Mouse (Mus musculus) left cerebral cortex, postnatal 10 days (tissue): ENCODE measurements around the gene Srp54c. TPM values are rescaled to one million over a fixed set of nuclear protein-coding genes. Genes with fewer than 3 reads are reported as not detected.
"Not testable (repeated sequence)": the region's sequence is repeated elsewhere in the genome, so short reads cannot be mapped to it uniquely, and the experiment has no call there.

Experiments
- DNase-seq, 2 experiments: peaks; one replicate each; pipeline ENCODE4 v3.0.0; 2021 to 2022; ENCODE audit warnings: low spot score in 2 of 2, mixed read lengths in 1 of 2; ENCODE audit errors: extremely low spot score in 1 of 2
- intact Hi-C: fragments of 180-260 bp; cut with DNase I; formaldehyde crosslinking; loops from one replicate; pipeline ENCODE4 v1.15.1; 2025
- total RNA-seq, 2 experiments: library from RNA; stranded (reverse); gene quantifications; 2 replicates each; pipeline ENCODE4 v1.2.3; 2021

Gene Srp54c
- total RNA-seq: 10 to 100 TPM; 37.0 to 40.1 TPM

- intact Hi-C loops, DNase-seq: not testable (repeated sequence)
Measured at GRCm38 (mm10) chr12:55229626-55230519, at the start of gene Srp54c. Gene Srp54c (plus strand): TSS chr12:55230168.

GRCm38 (mm10) chr12:55187686-55188085 is 42.3 kb upstream of the Srp54c start:
- not testable (repeated sequence) for DNase-seq

GRCm38 (mm10) chr12:55189127-55189526 is 40.8 kb upstream of the Srp54c start:
- DNase-seq, intact Hi-C loops: not testable (repeated sequence)

More at GRCm38 (mm10) chr12:55187686-55188085, 42.3 kb upstream of the Srp54c start:
- intact Hi-C loops: not testable (repeated sequence)

- DNase-seq: not testable (repeated sequence)
Measured at GRCm38 (mm10) chr12:55199306-55199705, 30.7 kb upstream of the Srp54c start, which contains the start of gene 1700047I17Rik2. Gene 1700047I17Rik2 (plus strand): TSS chr12:55199592.

GRCm38 (mm10) chr12:55199799-55200198 is 30.2 kb upstream of the Srp54c start:
- DNase-seq, intact Hi-C loops: not testable (repeated sequence)

More at GRCm38 (mm10) chr12:55199306-55199705, 30.7 kb upstream of the Srp54c start, which contains the start of gene 1700047I17Rik2:
- intact Hi-C loops: not testable (repeated sequence)

GRCm38 (mm10) chr12:55212944-55213343 is 17.0 kb upstream of the Srp54c start:
- DNase-seq, intact Hi-C loops: not testable (repeated sequence)

GRCm38 (mm10) chr12:55230520-55230861 is 523 bp downstream of the Srp54c start:
- DNase-seq, intact Hi-C loops: not testable (repeated sequence)

GRCm38 (mm10) chr12:55242243-55242642 is 12.3 kb downstream of the Srp54c start:
- not testable (repeated sequence) for DNase-seq

GRCm38 (mm10) chr12:55261950-55262349 is 32.0 kb downstream of the Srp54c start:
- DNase-seq, intact Hi-C loops: not testable (repeated sequence)

More at GRCm38 (mm10) chr12:55242243-55242642, 12.3 kb downstream of the Srp54c start:
- intact Hi-C loops: not testable (repeated sequence)

- intact Hi-C loops, DNase-seq: not testable (repeated sequence)
Measured at GRCm38 (mm10) chr12:55263385-55263784, 33.4 kb downstream of the Srp54c start.

- DNase-seq: no peak
Measured at GRCm38 (mm10) chr12:55272243-55272642, 42.3 kb downstream of the Srp54c start.

GRCm38 (mm10) chr12:55277583-55277982 is 47.6 kb downstream of the Srp54c start:
- intact Hi-C loops, DNase-seq: not testable (repeated sequence)

More at GRCm38 (mm10) chr12:55272243-55272642, 42.3 kb downstream of the Srp54c start:
- intact Hi-C loops: no loop called here

- intact Hi-C loops: no loop called here
- DNase-seq: no peak
Measured at GRCm38 (mm10) chr12:55298112-55298511, 68.1 kb downstream of the Srp54c start.

- DNase-seq: no peak
- intact Hi-C loops: no loop called here
Measured at GRCm38 (mm10) chr12:55299336-55299735, 69.4 kb downstream of the Srp54c start, which contains the start of gene 1110008L16Rik. Gene 1110008L16Rik (plus strand): TSS chr12:55299577.

- intact Hi-C loops: no loop called here
- no peak for DNase-seq
Measured at GRCm38 (mm10) chr12:55300820-55301351, 70.9 kb downstream of the Srp54c start.

- intact Hi-C loops: no loop called here
Measured at GRCm38 (mm10) chr12:55301472-55302300, 71.7 kb downstream of the Srp54c start.

GRCm38 (mm10) chr12:55302485-55303441 is 72.8 kb downstream of the Srp54c start, which contains the start of gene Ppp2r3c:
Gene Ppp2r3c (minus strand): TSS chr12:55302998.
- peak; percentile 93 for DNase-seq
- intact Hi-C loops: no loop called here

More at GRCm38 (mm10) chr12:55301472-55302300, 71.7 kb downstream of the Srp54c start:
- DNase-seq: no peak
